Mouse (Mus musculus): Measurements from ENCODE around the gene Erfe.

DNA sequence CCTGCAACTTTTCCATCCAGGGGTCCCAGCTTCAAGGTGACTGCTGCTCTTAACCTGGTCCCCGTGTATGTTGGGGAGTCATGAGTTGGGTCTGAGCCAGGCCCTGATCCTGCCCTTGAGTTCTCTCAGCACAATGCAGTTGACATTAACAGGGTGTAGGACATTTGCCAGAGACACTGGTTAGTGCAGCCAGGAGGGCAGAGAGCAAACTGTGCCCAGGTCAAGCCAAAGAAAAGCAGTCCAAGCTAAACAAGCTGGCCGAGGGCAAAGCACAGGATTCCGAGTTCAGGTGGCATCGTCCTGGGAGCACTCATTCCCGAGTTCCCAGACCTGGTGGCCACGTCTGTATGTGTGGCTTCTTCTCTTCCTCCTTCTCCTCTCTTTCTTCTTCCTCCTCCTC, 48.6 kb upstream of the Erfe start:
- TF ChIP-seq CTCF (IDR thresholded peaks at IDR 0.05; ENCODE audit: borderline replicate concordance, control insufficient read depth, extremely low read depth, insufficient read depth, low read length, poor library complexity), result no peak
- no peak for TF ChIP-seq POLR2A (IDR thresholded peaks at IDR 0.05; ENCODE audit: control insufficient read depth, extremely low read depth, insufficient read depth, low read length, poor library complexity)
